Mouse (Mus musculus): ENCODE results near the gene Spg7. TPM values are rescaled to one million over a fixed set of nuclear protein-coding genes. Genes with fewer than 3 reads are reported as not detected.
"Not testable (repeated sequence)": the region's sequence is repeated elsewhere in the genome, so short reads cannot be mapped to it uniquely, and the experiment has no call there.

The Spg7 gene
- polyA plus RNA-seq (2012; rRNA removed) = 56.0 and 63.5 TPM in 2 replicates

- DNase-seq (ENCODE audit: low spot score) = no peak
Measured at GRCm38 (mm10) chr8:123062721-123063120, at the start of gene Spg7. Gene Spg7 (plus strand): TSS chr8:123062942.

DNA sequence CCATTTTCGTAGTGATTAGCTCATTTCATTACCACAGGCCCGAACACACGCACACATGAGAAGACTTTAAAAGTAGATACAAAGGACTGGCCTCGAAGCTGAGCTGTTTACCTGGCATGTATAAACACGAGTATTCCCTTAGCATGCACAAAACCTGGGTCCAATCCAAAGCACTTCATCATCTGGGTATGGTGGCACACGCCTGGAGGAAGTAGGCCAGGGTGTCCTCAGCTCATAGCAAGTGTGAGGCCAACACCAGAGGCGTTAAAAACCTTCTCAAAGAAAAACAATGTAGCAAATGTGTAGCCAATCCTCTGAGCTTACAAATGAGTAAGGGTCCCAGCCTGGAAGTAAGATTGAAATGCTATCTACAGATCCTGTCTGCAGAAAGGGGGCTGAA lies 48.3 kb upstream of the Spg7 start:
- no peak for DNase-seq (ENCODE audit: low spot score)

DNA sequence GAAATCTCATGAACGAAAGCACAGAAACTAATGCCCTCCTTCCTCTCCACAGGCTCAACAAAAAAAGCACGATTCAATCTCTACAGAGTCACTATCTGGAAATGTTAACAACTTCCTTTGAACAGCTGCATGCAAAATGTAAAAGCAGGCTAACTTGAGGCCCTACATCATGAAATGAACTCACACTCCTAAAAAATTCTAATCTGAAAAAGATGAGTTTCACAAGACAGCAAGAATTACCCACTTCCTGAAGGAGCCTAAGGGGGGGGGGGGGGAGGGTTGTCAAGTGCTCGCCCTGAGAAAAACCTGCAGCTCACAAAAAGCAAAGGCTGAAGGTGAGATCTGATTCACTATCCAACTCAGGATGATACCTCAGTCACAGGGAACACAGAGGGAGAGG lies 47.7 kb upstream of the Spg7 start:
- DNase-seq (ENCODE audit: low spot score) = no peak

DNA sequence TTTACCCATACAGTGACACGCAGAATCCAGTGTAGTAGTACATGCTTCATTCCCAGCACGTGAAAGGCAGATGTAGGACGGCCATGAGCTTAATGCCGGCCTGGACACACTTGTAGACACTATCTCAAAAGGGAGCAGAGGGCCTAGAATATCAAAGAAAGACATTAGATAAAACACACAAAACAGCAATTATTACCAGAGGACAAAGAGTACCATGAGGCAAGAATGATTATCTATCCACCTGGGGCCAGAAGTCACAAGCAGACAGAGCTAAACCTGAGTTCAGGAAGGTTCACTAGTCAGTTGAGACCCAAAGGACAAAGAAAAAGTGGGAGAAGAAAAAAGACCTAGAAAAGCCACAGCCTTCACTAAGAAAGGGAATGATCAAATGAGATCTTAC lies 45.6 kb upstream of the Spg7 start:
- DNase-seq (ENCODE audit: low spot score) = no peak

- DNase-seq (ENCODE audit: low spot score) = no peak
Measured at GRCm38 (mm10) chr8:123018484-123019164, 44.1 kb upstream of the Spg7 start.

- no peak for DNase-seq (ENCODE audit: low spot score)
Measured at GRCm38 (mm10) chr8:123020084-123020483, 42.7 kb upstream of the Spg7 start.

DNA sequence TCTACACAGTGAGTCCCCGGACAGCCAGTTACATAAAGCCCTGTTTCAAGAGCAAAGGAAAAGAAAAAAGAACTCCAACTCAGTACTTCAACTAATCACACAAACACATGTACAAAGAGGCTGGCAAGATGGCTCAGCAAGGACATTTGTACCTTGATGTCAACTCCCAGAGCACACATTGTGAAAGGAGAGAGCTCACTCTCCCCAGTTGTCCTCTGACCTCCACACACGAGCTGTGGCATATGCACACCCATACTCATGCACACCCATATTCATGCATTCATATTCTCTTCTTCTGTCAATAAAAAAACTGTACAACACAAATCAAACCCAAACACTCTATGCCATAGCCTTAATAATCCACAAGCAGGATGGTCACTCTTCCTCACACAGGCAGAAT lies 41.9 kb upstream of the Spg7 start:
- DNase-seq (ENCODE audit: low spot score) = no peak

- peak; percentile 31 for DNase-seq (ENCODE audit: low spot score)
Measured at GRCm38 (mm10) chr8:123021259-123021658, 41.5 kb upstream of the Spg7 start.

GRCm38 (mm10) chr8:123022727-123023126 lies 40.0 kb upstream of the Spg7 start:
- no peak for DNase-seq (ENCODE audit: low spot score)

- no peak for DNase-seq (ENCODE audit: low spot score)
Measured at GRCm38 (mm10) chr8:123024226-123024625, 38.5 kb upstream of the Spg7 start.

GRCm38 (mm10) chr8:123025951-123026351 lies 36.8 kb upstream of the Spg7 start:
- no peak for DNase-seq (ENCODE audit: low spot score)

GRCm38 (mm10) chr8:123027786-123028185 lies 35.0 kb upstream of the Spg7 start:
- DNase-seq (ENCODE audit: low spot score) = no peak

DNA sequence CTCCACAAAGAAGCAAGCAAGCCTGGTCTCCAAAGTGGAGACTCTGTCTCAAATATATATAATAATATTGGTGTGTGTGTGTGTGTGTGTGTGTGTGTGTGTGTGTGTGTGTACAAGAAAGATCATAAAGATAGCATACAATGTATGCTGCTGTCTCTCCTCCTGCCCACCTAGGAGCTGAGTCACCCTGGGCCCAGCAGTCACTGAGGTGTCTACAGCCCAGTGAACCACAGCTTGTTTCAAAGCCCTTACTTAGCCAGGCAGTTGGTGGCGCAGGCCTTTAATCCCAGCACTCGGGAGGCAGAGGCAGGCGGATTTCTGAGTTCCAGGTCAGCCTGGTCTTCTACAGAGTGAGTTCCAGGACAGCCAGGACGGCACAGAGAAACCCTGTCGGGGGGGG lies 32.7 kb upstream of the Spg7 start:
- not testable (repeated sequence) for DNase-seq (ENCODE audit: low spot score)

GRCm38 (mm10) chr8:123031321-123031978 lies 31.3 kb upstream of the Spg7 start:
- no peak for DNase-seq (ENCODE audit: low spot score)

DNA sequence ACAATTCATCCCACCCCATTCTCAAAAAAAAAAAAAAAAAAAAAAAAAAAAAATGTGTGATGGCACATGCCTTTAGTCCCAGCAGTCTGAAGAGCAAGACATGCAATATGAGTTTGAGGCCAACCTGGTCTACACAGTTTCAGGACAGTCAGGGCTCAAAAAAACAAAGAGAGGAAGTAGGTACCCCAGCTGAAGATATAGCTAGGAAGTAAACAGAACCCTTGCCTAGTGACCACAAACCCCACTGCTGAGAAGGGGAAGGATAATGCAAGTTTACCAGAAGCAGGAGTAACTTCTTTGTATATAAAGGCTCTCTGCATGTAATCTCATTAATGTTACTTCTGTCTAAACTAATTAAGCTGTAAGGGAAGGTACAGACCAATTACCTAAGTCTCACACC lies 30.0 kb upstream of the Spg7 start:
- DNase-seq (ENCODE audit: low spot score) = no peak

DNA sequence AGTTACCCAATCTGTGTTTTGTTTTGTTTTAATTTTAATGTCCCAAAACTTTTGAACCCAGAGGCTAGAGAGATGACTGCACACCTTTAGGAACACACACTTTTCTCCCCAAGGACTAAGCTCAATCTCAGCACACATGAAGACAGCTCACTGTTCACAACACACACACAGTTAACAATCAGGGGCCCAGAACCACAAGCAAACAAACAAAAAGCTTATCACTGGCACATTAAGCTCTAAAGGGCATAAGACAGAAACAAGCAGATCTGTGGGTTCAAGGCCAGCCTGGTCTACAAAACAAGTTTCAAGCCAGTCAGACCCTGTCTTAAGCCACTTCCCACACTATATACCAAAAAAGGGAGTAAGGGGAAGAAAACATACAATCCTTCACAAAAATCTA lies 29.3 kb upstream of the Spg7 start:
- no peak for DNase-seq (ENCODE audit: low spot score)

DNA sequence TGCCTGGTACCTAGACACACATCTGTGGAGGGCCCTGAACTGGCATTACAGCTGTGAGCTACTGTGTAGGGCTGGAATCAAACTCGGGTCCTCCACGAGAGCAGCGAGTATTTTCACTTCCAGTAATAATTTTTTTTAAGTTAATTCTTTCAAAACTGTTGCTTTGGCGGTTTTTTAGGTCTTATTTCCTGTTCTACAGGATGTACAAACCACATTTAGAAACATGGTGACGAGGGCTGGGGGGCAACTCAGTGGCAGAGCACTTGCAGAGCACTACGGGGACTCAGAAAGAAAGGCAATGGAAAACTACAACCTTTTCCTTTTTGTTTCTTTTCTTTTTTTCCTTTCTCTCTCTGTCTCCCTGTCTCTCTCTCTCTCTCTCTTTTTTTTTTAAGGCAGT lies 28.6 kb upstream of the Spg7 start:
- no peak for DNase-seq (ENCODE audit: low spot score)

DNA sequence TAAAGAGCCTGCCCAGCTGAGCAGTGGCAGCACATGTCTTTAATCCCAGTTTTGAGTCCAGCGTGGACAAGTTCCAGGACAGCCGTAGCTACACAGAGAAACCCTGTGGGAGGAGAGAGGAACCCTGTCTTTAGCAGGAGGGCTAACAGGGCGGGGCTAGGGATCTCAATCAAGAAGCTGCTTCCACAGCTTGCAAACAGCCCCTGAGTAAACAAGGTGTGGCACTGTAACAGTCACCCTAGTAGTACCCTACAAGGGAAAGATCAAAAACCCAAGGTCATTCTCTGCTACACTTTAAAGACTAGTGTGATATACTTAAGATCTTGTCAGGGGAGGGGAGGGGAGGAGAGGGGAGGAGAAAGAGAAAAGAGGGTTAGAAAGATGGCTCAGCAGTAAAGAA lies 25.8 kb upstream of the Spg7 start:
- DNase-seq (ENCODE audit: low spot score) = no peak

- DNase-seq (ENCODE audit: low spot score) = no peak
Measured at GRCm38 (mm10) chr8:123037487-123037886, 25.3 kb upstream of the Spg7 start.

DNA sequence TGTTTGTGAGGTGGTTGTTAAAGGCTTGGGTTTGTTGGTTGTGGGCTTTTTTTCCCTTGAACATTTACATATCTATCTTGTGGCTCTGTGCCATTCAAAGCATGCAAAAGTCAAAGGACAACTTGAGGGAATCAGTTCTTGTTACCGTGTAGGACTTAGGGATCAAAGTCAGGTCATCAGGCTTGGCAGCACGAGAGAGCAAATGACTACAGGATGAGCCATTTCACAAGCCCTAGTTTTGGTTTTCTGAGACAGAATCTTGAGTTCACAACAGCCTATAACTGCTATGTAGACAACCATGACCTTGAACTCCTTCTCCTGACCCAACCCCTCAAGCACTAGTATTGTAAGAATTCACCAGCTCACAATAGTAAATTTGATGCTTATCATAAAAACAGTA lies 24.4 kb upstream of the Spg7 start:
- no peak for DNase-seq (ENCODE audit: low spot score)

GRCm38 (mm10) chr8:123039376-123040109 lies 23.2 kb upstream of the Spg7 start:
- DNase-seq (ENCODE audit: low spot score) = no peak

DNA sequence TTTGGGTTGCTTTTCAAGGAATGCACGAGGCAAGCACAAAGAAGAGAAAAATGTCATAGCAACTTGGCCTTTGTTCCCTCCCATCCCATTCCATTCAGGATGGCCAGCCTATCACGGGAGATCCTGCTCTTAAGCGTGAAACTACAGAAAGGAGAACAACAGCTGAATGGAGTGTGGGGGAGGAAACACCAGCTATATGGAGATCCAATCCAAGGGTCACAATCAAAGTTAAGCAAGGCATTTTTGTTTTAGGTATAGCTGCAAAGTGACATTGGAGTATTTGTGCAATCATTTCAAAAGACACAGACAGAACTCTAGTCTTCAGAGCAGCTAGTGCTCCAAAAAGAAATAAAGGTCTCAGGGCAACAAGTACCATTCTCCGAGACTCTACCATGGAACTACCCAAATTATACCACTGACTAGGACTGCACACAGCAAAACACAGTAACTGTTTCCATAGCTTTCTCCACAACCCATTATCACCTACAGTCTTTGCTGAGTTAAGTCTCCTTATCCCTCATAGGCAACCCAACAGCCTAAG lies 22.6 kb upstream of the Spg7 start:
- no peak for DNase-seq (ENCODE audit: low spot score)

All from urinary bladder, adult 2 months (tissue).